Mouse (Mus musculus) liver, embryonic 11.5 days (tissue): ENCODE results near the gene Ces1c. TPM values are rescaled to one million over a fixed set of nuclear protein-coding genes. Genes with fewer than 3 reads are reported as not detected.

Experiments
- ATAC-seq: fragments of 200-750 bp; cut with Nextera tagmentation; replicated peaks from 2 replicates; pipeline ENCODE4 v1.8.0; 2017; ENCODE audit warnings: moderate number of reproducible peaks, mild to moderate bottlenecking, moderate TSS enrichment, moderate library complexity; ENCODE audit not compliant: low FRiP score
- DNase-seq: peaks from one replicate; pipeline ENCODE4 v3.0.0-alpha.2; 2017; ENCODE audit warnings: low spot score
- H3K27ac ChIP-seq: fragments of 300-500 bp; sonication (generic); 2 replicates; pipeline ENCODE4 v1.5.1; 2014; ENCODE audit warnings: mild to moderate bottlenecking, low read depth, low read length, control low read depth
- H3K27me3 ChIP-seq: fragments of 300-500 bp; sonication (generic); replicated peaks from 2 replicates; pipeline ENCODE4 v1.6.1; 2014; ENCODE audit warnings: low read length, mixed read lengths; ENCODE audit not compliant: control insufficient read depth, insufficient read depth
- H3K36me3 ChIP-seq: fragments of 300-500 bp; sonication (generic); 2 replicates; pipeline ENCODE4 v1.6.1; 2014; ENCODE audit warnings: mild to moderate bottlenecking, low read length, moderate library complexity, mixed read lengths; ENCODE audit not compliant: control insufficient read depth, insufficient read depth
- H3K4me1 ChIP-seq: fragments of 300-500 bp; sonication (generic); replicated peaks from 2 replicates; pipeline ENCODE4 v1.6.1; 2014; ENCODE audit warnings: low read length, mixed read lengths; ENCODE audit not compliant: control insufficient read depth, insufficient read depth
- H3K4me2 ChIP-seq: fragments of 300-500 bp; sonication (generic); 2 replicates; pipeline ENCODE4 v1.6.1; 2014; ENCODE audit warnings: mild to moderate bottlenecking, control low read depth, moderate library complexity
- H3K4me3 ChIP-seq: fragments of 300-500 bp; sonication (generic); 2 replicates; pipeline ENCODE4 v1.5.1; 2014; ENCODE audit warnings: low read depth, low read length, control low read depth
- H3K9ac ChIP-seq: fragments of 300-500 bp; sonication (generic); 2 replicates; pipeline ENCODE4 v1.6.1; 2014; ENCODE audit warnings: low read depth, low read length, control low read depth
- H3K9me3 ChIP-seq: fragments of 300-500 bp; sonication (generic); 2 replicates; pipeline ENCODE4 v1.6.1; 2016; ENCODE audit warnings: low read length, inconsistent platforms, mixed read lengths; ENCODE audit not compliant: control insufficient read depth
- WGBS: fragments of 180-500 bp; shearing (Covaris S2); extraction: QIAGEN DNeasy Blood & Tissue Kit; methylation state at CpG from one replicate; pipeline ENCODE4 v1.1.7; 2014; 5-methylcytosine and 5-hydroxymethylcytosine counted together
- polyA plus RNA-seq: library from polyadenylated mRNA; unstranded; fragments of >200 nt; fragmentation: Nextera tagmentation; extraction: Ambion mirVana; gene quantifications from 2 replicates; pipeline ENCODE4 v1.2.1, GENCODE M21; 2014

Ces1c gene
- polyA plus RNA-seq, 1 experiment from 2014 or later: not detected

DNA sequence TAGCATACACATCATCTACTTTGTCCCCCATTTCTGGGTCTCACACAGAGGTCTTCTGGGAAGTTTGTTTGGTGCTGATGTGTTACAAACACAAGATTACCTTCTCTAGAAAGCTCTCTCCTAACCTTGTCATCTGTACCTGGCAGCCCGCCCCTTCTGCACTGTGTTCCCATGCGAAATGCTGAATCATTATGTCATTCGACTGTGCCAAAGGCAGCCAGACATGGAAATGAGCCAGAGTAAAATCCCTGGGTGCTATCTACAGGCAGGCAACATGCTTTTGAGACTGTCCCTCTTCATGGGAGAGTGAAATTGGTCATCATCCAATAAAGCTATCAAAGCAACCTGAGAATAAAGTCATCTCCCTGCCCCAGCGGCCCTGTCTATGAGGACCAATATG, 55.8 kb downstream of the Ces1c start:
- no peak for ATAC-seq
- H3K9ac ChIP-seq: no peak overlapping the region
- 84% methylated on average over 4 of the region's 4 CpGs for WGBS
- no peaks in the 10 kb centered on the region for H3K27me3 ChIP-seq
- no peak overlapping the region for H3K4me2 ChIP-seq
- no peak overlapping the region for H3K27ac ChIP-seq
- no peak for DNase-seq
- H3K9me3 ChIP-seq: no peaks in the 10 kb centered on the region
- no peaks in the 10 kb centered on the region for H3K4me1 ChIP-seq
- no peak overlapping the region for H3K4me3 ChIP-seq
- no peaks in the 10 kb centered on the region for H3K36me3 ChIP-seq

DNA sequence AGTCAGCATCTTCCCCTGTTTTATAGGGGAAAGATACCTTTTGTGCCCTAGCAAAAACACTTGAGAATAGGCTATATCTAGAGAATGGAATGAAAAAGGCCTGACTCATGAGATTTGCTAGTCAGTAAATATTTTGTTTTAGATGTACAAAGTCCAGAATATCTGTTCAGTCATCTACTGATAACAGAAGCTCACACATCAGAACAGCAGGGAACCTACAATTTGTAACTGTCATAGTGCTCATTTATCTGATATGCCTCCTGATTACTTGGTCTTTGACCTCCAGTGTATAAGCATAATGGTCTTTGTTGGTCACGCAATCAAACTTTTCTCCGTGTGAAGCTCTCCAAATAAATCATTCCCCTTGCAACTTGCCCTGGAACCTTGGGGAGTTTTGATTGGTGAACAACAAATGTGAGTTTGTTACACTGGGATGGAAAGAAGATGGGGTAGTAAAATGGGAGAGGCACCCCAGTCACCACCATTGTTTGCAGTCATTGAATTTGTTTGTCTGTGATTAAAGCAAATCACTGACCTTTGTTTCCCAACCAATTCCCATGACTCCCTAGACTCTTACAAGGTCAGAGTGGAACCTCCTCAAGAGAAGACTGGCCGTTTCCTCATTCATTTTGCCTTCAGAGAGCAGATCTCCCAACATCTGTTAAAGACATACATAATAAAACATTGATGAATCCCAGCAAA, 67.5 kb downstream of the Ces1c start:
- no peak overlapping the region for H3K9ac ChIP-seq
- ATAC-seq: no peak

DNA sequence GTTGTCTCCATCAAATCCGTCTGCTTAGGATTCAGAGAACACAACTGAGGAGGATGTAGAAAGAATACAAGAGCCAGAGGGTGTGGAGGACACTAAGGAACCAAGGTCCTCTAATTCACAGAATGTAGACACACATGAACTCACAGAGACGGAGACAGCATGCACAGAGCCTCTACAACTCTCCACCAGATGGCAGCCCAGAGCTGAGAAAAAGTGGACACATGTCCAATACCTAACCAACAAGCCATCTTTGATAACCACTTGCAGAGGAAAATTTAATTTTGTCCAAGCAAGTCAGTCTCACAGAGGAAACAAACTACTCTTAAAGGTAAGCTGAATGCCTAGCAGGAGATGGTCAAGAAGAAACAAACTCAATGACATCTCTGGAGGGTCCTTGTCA, 71.9 kb downstream of the Ces1c start:
- Histone ChIP-seq H3K4me2 (no peak overlapping the region), H3K9ac (no peak overlapping the region), H3K9me3 (no peaks in the 10 kb centered on the region), H3K4me3 (no peak overlapping the region), H3K27me3 (no peaks in the 10 kb centered on the region), H3K36me3 (no peaks in the 10 kb centered on the region), H3K4me1 (no peaks in the 10 kb centered on the region), H3K27ac (no peak overlapping the region)
- WGBS: 22% methylated on average over 2 of the region's 2 CpGs
- peak; percentile 34 for DNase-seq
- no peak for ATAC-seq

More for the DNA sequence above, 67.5 kb downstream of the Ces1c start:
- Histone ChIP-seq H3K9me3 (no peaks in the 10 kb centered on the region), H3K36me3 (no peaks in the 10 kb centered on the region), H3K27ac (no peak overlapping the region), H3K4me1 (no peaks in the 10 kb centered on the region), H3K4me3 (no peak overlapping the region), H3K27me3 (no peaks in the 10 kb centered on the region), H3K4me2 (no peak overlapping the region)
- 70% methylated on average over 3 of the region's 3 CpGs for WGBS
- DNase-seq: no peak

DNA sequence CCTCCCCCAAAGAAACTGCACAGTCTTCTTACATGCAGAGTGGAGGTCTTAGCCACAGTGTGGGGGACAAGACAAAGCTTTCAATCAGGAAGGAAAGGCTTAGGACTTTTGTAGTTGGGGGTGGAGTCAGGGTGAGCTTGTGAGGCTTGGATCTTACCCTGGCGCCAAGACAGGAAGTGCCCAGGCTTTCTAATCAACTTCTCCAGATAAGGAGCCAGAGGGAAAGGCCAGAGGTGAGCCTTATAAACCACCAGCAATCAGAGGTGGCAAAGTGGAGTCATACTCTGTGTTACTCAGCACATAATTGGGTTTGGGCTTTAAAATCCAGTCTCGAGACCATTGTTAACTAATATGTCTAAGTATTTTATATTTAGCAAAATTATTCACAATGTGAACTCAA, 75.8 kb downstream of the Ces1c start:
- H3K36me3 ChIP-seq: no peaks in the 10 kb centered on the region
- no peak overlapping the region for H3K4me2 ChIP-seq
- no peaks in the 10 kb centered on the region for H3K9me3 ChIP-seq
- no peaks in the 10 kb centered on the region for H3K4me1 ChIP-seq
- H3K4me3 ChIP-seq: no peak overlapping the region
- DNase-seq (no peak), ATAC-seq (no peak)
- H3K9ac ChIP-seq: no peak overlapping the region
- H3K27me3 ChIP-seq: no peaks in the 10 kb centered on the region
- WGBS: 36% methylated on average over 2 of the region's 2 CpGs
- H3K27ac ChIP-seq: no peak overlapping the region

Other genes starting within 250 kb of the Ces1c start
- gene Capns2, start 229.9 kb downstream of the Ces1c start, polyA plus RNA-seq: 0.16 and 0.18 TPM in 2 replicates
- gene Slc6a2, start 171.2 kb downstream of the Ces1c start, polyA plus RNA-seq: 0.03 TPM in 1 of 2 replicates, not detected in the other
- not detected in 2 replicates for gene Ces1a, start 83.1 kb downstream of the Ces1c start, polyA plus RNA-seq
- gene Ces1b, start 51.3 kb downstream of the Ces1c start, polyA plus RNA-seq: not detected in 2 replicates
- 0.16 and 1.1 TPM in 2 replicates for gene Ces1d, start 66.6 kb upstream of the Ces1c start, polyA plus RNA-seq
- gene Ces1e, start 98.3 kb upstream of the Ces1c start, polyA plus RNA-seq: not detected in 2 replicates
- gene Ces1f, start 148.5 kb upstream of the Ces1c start, polyA plus RNA-seq: not detected in 2 replicates
- gene Ces1g, start 206.0 kb upstream of the Ces1c start, polyA plus RNA-seq: 0.12 and 0.21 TPM in 2 replicates
- not detected in 2 replicates for gene Ces1h, start 248.4 kb upstream of the Ces1c start, polyA plus RNA-seq